Mouse (Mus musculus): ENCODE measurements around the gene Kmt5a.
"Not testable (repeated sequence)": the region's sequence is repeated elsewhere in the genome, so short reads cannot be mapped to it uniquely, and the experiment has no call there.

The Kmt5a gene

DNA sequence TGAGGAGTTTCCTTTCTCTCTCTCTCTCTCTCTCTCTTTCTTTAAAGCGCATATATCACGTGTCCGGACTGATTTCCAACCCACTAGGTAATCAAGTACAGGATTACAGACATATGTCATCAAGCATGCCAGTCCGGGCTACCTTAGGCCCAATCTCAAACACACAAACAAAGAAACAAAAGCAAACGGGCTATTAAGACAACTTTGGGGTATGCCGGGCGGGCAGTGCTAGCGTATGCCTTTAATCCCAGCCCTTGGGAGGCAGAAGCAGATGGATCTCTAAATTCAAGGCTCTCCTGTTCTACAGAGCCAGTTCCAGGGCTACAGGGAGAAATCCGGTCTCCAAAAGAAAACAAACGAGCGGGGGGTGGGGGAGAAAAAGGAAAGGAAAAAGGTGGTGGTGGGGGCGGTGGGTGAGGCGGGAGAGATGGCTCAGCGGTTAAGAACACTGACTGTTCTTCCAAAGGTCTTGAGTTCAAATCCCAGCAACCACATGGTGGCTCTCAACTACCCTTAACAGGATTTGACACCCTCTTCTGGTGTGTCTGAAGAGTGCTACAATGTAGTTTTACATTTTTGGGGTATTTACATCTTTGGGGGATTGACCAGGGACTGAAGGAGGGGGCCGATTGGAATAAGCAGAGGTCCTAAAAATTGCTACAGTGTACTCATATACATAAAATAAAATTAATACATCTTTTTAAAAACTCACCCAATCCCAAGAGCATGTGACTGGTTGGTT, 44.1 kb downstream of the Kmt5a start:
- DNase-seq, result no peak

- DNase-seq, result no peak
Observed at GRCm38 (mm10) chr5:124485654-124486053, 45.9 kb downstream of the Kmt5a start.

GRCm38 (mm10) chr5:124488885-124489284, 49.2 kb downstream of the Kmt5a start:
- no peak for DNase-seq

GRCm38 (mm10) chr5:124491732-124492131, 52.0 kb downstream of the Kmt5a start:
- no peak for DNase-seq

DNA sequence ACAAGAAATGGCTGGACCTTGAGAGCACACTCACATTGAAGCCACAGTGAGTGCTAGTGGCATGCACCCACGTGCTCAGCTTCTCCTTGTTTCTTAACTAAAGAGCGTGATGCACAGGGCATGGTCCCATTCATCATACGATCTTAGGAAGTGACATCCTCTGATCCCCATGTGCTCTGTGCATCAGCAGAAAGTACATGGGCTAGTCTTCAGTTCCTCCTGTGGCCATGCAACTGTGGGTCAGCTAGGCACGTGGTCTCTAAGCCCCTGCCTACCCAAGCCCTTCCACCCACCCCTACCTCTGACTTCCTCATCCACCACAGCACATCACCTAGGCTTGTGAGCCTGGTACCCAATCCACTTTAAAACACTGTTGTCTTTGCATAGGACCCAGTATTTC, 52.9 kb downstream of the Kmt5a start:
- DNase-seq, result no peak

DNA sequence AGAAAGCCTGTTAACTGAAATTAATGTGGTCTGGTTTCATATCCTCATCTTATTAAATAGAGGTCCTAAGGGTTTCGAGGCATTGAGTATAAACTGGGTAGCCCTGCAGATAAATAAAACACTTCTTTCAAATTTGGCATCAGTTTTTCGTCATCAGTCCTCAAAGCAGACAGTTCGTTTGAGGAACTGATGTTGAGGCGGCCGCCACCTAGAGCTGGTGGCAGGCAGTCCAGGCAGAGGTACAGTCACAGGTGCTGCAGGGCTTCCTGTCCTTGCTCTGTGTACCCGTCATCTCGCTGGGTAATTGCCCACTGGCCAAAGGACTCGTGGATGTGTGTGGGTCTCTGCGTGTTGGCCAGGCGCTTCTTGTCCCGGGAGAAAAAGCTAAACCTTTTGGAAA, 53.7 kb downstream of the Kmt5a start:
- no peak for DNase-seq

DNA sequence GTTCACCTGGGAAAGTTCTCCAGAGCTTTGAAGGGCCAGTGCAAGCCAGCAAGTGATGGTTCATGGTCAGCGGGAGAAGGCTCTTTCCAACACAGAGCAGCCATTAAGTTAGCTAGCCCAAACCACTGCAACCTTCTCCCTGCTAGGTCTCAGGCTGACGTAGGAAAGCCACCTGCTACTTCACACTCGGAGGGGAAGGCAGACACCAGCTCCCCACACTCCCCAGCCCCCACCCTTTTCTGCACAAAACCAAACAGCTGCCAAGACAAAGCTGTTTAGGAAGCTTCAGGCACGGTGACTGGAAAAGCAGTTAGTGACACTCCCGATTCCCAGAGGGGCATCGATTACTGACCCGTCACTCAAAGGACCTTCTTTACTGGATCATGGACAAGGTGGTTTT, 55.8 kb downstream of the Kmt5a start:
- no peak for DNase-seq

DNA sequence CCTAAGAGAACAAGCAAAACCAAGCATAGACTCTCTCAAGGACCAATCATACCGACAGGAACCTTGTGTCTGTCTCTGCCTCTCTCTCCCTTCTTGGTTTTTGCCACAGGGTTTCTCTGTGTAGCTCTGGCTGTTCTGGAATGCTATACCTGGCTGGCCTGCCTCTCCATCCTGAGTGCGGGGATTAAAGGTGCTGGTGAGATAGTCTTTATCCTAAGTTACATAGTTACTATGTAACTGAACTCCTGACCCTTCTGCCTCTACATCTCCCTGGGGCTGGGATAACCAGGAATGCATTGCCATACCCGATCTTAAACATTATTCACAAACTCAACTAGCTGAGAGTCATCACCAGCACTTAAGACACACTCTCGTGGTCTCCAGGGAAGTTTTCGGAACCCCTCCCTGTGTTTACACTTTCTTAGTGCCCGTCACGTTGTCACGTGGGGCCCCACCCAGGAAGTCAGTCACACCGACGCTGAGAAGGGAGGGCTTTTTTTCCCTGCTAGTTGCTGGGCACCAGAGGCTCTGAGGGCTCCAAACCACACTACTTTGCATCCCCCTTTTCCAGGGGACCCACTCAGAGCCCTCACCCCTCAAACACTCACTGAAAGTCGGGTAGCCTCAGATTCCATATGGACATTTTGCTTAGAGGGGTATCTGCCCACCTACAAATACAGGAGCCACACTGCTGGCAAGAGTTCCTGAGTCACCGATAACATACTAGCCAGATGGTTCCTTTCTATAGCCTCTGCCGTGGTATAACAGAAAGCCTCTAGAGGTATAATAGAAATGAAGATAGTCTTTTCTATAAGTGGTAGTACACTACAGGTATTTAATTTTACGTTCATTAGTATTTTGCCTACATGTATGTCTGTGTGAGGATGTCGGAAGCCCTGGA, 57.1 kb downstream of the Kmt5a start:
- DNase-seq, result no peak

DNA sequence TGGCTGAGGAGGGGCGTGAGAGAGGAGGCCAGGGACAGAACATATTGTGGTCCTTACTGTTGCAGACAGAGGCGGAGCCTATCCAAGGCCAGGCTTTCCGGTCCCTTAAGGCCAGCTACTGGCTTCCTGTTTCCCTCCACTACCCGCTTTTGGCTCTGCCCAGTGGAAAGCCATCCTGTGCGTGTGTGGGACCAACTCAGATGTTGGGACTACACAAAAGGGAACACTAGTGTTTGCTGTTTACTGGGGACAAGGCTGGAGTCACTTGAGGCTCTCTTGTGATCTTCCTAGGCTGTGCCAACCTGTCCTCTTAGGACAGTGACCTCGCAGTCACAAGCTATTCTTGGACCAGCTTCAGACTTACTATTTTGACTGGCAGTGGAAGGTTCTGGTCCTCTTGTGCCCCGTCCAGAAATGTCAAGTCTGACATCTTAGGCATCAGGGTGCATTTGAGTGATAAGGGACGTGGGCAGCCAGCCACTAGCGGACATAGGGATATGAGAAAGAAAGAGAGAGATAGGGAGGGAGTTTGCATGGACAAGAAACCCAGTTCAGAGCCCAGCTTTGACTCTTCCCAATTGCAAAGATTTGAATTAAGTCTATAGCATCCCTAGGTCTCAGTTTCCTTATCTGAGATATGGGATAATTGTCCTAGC, 58.6 kb downstream of the Kmt5a start:
- DNase-seq, result peak; percentile 99

- DNase-seq, result no peak
Observed at GRCm38 (mm10) chr5:124499001-124499400, 59.3 kb downstream of the Kmt5a start.

- DNase-seq, result not testable (repeated sequence)
Observed at GRCm38 (mm10) chr5:124500037-124500436, 60.3 kb downstream of the Kmt5a start.

DNA sequence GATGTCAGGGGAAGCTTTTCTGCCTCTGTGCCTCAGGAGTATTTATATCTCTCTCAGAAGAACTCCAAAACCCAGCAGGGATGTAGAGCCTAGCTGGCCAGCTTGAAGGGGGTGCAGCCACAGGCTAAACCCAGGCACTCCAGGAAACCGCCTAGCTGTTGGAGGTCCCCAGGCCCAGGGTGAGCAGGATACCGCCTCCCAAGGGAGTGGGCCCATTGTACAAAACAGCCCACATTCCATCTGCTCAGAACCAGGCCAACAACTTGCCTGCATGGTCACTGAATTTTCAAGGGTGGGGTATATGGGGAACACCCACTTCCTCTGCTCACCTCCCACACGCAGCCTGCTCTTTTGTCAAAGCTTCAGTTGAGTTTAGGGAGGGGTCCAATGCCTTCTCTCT, 60.8 kb downstream of the Kmt5a start:
- DNase-seq, result peak; percentile 98

- no peak for DNase-seq
Observed at GRCm38 (mm10) chr5:124501541-124501940, 61.8 kb downstream of the Kmt5a start.

- DNase-seq, result no peak
Observed at GRCm38 (mm10) chr5:124503742-124504141, 64.0 kb downstream of the Kmt5a start.

DNA sequence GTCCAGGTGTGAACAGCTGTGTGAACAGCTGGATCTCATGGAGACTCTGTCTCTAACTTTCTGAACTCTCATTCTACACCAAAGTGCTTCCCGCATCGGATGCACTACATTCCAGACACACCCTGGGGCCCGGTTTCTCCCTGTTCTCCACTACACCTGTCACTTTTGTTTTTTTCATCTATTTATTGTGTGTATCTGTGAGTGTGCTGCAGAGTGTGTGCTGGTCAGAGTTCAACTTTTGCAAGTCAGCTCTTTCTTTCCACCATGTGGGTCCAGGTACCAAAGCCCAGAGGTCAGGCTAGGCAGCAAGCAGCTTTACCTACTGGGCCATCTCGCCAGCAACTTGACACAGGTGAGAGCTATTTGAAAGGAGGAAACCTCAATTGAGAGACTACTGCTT, 65.5 kb downstream of the Kmt5a start:
- DNase-seq, result no peak

GRCm38 (mm10) chr5:124506731-124507359, 67.1 kb downstream of the Kmt5a start:
- peak; percentile 98 for DNase-seq

GRCm38 (mm10) chr5:124509200-124509599, 69.5 kb downstream of the Kmt5a start:
- no peak for DNase-seq

DNA sequence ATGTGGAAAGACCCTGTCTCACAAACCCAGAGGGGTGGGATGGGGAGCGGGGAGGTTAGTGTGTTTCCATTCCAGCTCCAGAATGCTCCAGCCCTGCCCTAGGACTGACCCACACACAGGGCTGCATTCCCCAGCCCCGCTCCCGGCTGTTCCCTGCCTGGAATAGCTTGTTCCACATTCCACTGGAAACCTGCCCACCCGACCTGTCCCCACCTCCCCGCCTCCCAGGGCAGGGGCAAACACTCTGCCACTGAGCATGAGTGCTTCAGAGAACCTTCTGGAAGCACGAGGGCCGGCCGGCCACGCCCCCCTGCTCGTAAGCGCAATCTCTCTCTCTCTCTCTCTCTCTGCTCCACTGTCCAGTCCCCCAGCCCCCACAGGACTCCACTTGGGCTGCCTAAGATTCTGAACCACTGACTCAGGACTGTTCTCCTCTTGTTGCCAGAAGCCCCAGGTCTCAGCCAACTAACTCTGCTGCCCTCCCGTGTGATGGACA, 70.1 kb downstream of the Kmt5a start:
- DNase-seq, result peak; percentile 99

DNA sequence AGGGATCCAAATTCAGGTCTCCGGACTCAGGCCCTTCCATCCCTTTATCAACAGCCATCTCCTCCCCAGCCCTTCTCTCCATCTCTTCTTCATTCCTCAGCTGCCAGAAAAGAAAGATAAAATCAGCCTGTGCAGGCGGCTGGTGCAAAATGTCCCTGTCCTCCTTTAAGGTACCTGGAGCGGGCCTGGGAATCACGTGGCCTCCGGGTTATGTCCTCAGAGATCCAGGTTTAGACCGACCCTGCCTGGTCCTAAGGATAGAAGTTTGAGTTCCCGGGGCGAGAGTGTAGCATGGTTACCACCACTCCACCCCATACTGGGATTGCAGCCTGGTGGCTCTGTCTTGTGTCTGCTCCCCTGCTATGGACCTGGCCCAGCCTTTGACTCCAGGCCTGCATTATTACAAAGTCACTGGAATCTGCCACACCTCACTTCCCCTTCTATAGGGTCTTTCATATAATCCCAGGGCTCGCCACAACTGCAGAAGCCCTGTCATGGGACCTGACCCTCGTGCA, 70.9 kb downstream of the Kmt5a start:
- peak; percentile 96 for DNase-seq
